Mouse (Mus musculus): ENCODE data around the gene Bax. TPM values are rescaled to one million over a fixed set of nuclear protein-coding genes. Genes with fewer than 3 reads are reported as not detected.

Bax gene
- total and polyA plus RNA-seq, 2 experiments, result 19.5 to 62.0 TPM

DNA sequence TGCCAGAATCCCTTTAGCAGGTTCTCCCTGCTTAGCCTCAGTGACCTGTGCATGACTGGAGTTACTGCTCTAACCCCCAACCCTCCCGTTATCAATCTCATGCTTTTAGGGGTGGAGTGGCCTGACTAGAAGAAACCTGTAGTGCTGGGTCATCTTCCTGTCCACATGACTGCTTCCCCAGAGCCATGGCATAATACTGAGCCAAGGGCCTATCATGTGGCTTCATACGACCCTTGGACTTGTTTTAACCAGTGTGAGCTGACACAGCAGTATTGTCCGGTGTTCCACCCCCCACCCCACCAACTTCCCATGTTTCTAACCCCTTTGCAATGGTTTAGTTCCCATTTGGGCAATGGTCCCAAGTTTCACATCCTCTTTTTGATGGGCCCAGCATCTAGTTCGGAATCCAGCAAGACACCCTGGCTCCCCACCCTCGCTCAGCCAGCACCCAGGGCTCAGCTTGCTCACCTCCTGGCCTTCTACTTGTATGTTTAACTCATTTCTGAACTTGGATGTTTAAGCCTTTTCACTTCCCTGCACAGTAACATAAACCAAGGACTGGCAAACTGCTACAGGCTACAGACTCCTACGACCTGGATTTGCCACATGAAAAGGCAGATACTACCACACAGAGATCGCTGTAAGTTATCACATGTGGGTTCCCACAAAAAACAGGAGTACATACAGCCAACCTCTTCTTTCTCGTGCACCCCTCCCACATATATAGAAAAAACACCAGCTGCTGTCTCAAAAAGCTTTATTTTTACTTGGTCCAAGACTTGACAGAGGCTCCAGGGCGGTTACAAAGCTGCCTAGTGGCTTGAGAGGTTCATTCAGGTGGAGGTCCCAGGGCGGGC, 9.3 kb downstream of the Bax start:
- Histone ChIP-seq H3K4me3 (ENCODE audit: insufficient read depth, low read depth, low read length) (peak overlapping the region; percentile 62), H3K4me1 (ENCODE audit: control insufficient read depth, insufficient read depth, low read length) (peaks cover 14% of the 10 kb centered on the region; the same call in 1 of the 2 replicates), H3K9ac (ENCODE audit: low read depth, low read length) (peak overlapping the region; percentile 85), H3K27me3 (ENCODE audit: control insufficient read depth, insufficient read depth, low read length) (no peaks in the 10 kb centered on the region), H3K36me3 (ENCODE audit: control insufficient read depth, insufficient read depth, low read length) (peaks cover 13% of the 10 kb centered on the region), H3K27ac (replicated peaks; ENCODE audit: insufficient read depth, low read depth, low read length) (peak overlapping the region; percentile 84), H3K79me2 (ENCODE audit: control insufficient read depth, insufficient read depth, low read length) (peaks cover 7% of the 10 kb centered on the region)
- TF ChIP-seq CTCF (IDR thresholded peaks at IDR 0.05; ENCODE audit: low read depth, low read length) (peak; percentile 28; the same call in 1 of the 2 replicates), POLR2A (IDR thresholded peaks at IDR 0.05; ENCODE audit: extremely low read depth, insufficient read depth, low read length) (peak; percentile 41)
- 11% methylated on average over 10 of the region's 10 CpGs for WGBS
- peak; percentile 97 for DNase-seq (ENCODE audit: extremely low read depth, low read depth, low spot score)

DNA sequence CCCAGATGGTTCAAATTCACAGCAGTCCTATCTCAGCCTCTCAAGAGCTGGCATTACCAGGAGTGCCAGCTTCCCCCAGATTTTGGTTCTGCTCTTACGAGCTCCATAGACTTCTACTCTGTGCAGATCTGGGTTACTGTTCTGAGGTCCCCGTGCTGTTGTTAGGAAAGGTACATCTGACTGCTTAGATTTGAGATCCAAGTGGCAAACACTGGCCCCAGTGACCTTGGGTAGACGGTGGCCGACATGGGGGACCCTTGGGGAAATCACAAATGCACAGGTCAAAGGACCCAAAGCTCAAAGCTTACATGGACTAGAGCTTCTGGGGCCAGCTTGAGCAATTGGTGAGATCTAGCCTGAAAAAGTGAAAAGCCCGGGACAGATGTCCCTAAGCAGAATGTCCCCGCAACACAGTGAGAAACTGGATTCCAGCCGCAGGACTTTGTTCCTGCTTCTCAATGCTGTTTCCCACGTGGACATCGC, 9.9 kb downstream of the Bax start:
- peaks cover 11% of the 10 kb centered on the region; the same call in 1 of the 2 replicates for H3K4me1 ChIP-seq (ENCODE audit: control insufficient read depth, insufficient read depth, low read length)
- H3K27ac ChIP-seq (replicated peaks; ENCODE audit: insufficient read depth, low read depth, low read length), result peak overlapping the region; percentile 84
- H3K79me2 ChIP-seq (ENCODE audit: control insufficient read depth, insufficient read depth, low read length), result peaks cover 7% of the 10 kb centered on the region
- no peak; the same call in 1 of the 2 replicates for TF ChIP-seq POLR2A (IDR thresholded peaks at IDR 0.05; ENCODE audit: extremely low read depth, insufficient read depth, low read length)
- no peak for TF ChIP-seq CTCF (IDR thresholded peaks at IDR 0.05; ENCODE audit: low read depth, low read length)
- peak overlapping the region; percentile 33 for H3K9ac ChIP-seq (ENCODE audit: low read depth, low read length)
- WGBS, result 12% methylated on average over 9 of the region's 9 CpGs
- DNase-seq (ENCODE audit: extremely low read depth, low read depth, low spot score), result no peak
- peaks cover 13% of the 10 kb centered on the region for H3K36me3 ChIP-seq (ENCODE audit: control insufficient read depth, insufficient read depth, low read length)
- H3K27me3 ChIP-seq (ENCODE audit: control insufficient read depth, insufficient read depth, low read length), result no peaks in the 10 kb centered on the region
- H3K4me3 ChIP-seq (ENCODE audit: insufficient read depth, low read depth, low read length), result no peak overlapping the region; the same call in 1 of the 2 replicates

DNA sequence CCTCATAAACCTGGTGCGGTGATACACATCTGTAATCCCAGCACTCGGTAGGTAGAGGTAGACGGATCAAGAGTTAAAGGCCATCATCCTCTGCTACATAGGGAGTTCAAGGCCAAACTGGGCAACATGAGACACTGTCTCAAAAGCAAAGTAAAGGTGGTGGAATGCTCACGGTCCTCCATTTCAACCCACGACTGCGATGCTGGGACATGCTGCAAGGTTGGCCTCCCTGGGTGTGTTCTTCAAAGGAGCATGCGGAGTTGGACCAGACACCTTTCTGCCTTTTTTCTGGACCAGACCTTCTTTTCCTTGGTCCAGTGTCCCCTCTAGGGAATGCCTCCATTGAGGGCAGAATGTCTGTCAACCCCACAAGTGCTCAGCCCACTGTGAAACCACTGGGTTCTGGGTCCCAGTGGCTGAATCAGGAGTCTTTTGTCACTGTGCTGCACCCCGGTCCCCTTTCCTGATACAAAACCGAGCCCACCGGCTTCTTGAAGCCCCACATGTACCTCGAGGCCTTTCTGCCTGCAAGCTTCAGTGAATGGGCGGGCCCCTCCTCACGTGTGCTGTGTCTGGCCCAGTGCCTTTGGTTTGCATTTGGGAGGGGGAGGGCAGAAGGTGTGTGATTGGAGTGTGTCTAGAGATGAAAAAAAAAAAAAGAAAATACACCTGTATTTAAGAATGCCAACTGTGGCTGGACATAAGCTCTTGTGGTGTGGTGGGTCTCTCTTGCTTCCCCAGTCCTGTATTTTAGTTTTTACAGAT, 10.6 kb downstream of the Bax start:
- Histone ChIP-seq H3K9ac (ENCODE audit: low read depth, low read length) (peak overlapping the region; percentile 33), H3K79me2 (ENCODE audit: control insufficient read depth, insufficient read depth, low read length) (peaks cover 7% of the 10 kb centered on the region), H3K36me3 (ENCODE audit: control insufficient read depth, insufficient read depth, low read length) (peaks cover 13% of the 10 kb centered on the region), H3K27me3 (ENCODE audit: control insufficient read depth, insufficient read depth, low read length) (no peaks in the 10 kb centered on the region), H3K4me1 (ENCODE audit: control insufficient read depth, insufficient read depth, low read length) (peaks cover 10% of the 10 kb centered on the region; the same call in 1 of the 2 replicates), H3K4me3 (ENCODE audit: insufficient read depth, low read depth, low read length) (no peak overlapping the region), H3K27ac (replicated peaks; ENCODE audit: insufficient read depth, low read depth, low read length) (peak overlapping the region; percentile 84)
- TF ChIP-seq POLR2A (IDR thresholded peaks at IDR 0.05; ENCODE audit: extremely low read depth, insufficient read depth, low read length) (peak; percentile 15; the same call in 1 of the 2 replicates), CTCF (IDR thresholded peaks at IDR 0.05; ENCODE audit: low read depth, low read length) (no peak)
- DNase-seq (ENCODE audit: extremely low read depth, low read depth, low spot score), result peak; percentile 47
- 58% methylated on average over 13 of the region's 13 CpGs for WGBS

DNA sequence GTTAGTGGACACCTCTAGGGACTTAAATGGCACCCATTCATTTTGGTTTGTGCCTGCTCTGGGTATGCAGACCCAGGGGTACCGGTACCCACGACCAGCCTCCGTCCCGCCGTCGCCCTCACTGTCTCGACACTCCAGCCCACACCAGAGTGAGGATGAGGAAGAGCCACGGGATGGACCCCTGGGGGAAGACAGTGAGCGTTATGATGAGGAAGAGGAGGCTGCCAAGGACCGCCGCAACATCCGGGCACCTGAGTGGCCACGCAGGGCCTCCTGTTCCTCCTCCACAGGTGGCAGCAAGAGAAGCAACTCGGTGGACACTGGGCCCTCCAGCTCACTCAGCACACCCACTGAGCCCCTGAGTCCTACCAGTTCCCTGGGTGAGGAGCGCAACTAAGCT, 11.7 kb downstream of the Bax start:
- Histone ChIP-seq H3K4me3 (ENCODE audit: insufficient read depth, low read depth, low read length) (no peak overlapping the region), H3K79me2 (ENCODE audit: control insufficient read depth, insufficient read depth, low read length) (peaks cover 7% of the 10 kb centered on the region), H3K27ac (replicated peaks; ENCODE audit: insufficient read depth, low read depth, low read length) (no peak overlapping the region), H3K27me3 (ENCODE audit: control insufficient read depth, insufficient read depth, low read length) (no peaks in the 10 kb centered on the region), H3K9ac (ENCODE audit: low read depth, low read length) (no peak overlapping the region), H3K4me1 (ENCODE audit: control insufficient read depth, insufficient read depth, low read length) (peaks cover 7% of the 10 kb centered on the region; the same call in 1 of the 2 replicates), H3K36me3 (ENCODE audit: control insufficient read depth, insufficient read depth, low read length) (peaks cover 13% of the 10 kb centered on the region)
- WGBS, result 92% methylated on average over 15 of the region's 15 CpGs
- TF ChIP-seq CTCF (IDR thresholded peaks at IDR 0.05; ENCODE audit: low read depth, low read length) (no peak), POLR2A (IDR thresholded peaks at IDR 0.05; ENCODE audit: extremely low read depth, insufficient read depth, low read length) (no peak)
- no peak for DNase-seq (ENCODE audit: extremely low read depth, low read depth, low spot score)

DNA sequence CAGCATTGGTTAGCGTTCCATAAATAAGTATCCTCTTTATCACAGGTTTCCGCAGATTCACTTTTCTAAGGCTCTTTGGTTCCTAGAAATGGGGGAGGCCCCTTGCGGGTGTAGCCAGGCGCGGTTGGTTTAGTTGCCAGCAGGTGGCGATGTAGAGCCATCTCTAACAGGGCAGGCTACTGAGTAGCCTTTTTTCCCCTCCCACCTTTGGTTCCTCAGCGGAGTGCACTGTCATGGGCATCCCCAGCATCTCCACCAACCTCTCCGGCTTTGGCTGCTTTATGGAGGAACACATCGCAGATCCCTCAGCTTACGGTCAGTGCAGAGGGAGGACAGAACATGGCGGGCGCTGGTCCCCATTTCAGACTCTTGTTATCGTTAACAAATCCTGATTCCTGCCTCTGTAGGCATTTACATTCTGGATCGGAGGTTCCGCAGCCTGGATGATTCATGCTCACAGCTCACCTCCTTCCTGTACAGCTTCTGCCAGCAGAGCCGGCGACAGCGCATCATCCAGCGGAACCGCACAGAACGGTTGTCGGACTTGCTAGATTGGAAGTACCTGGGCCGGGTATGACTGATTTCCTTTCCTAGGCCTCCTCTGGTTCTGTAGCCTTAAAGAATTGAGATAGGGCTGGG, 15.2 kb downstream of the Bax start:
- Histone ChIP-seq H3K79me2 (ENCODE audit: control insufficient read depth, insufficient read depth, low read length) (no peaks in the 10 kb centered on the region), H3K4me1 (ENCODE audit: control insufficient read depth, insufficient read depth, low read length) (peaks cover 5% of the 10 kb centered on the region; the same call in 1 of the 2 replicates), H3K27ac (replicated peaks; ENCODE audit: insufficient read depth, low read depth, low read length) (no peak overlapping the region), H3K4me3 (ENCODE audit: insufficient read depth, low read depth, low read length) (no peak overlapping the region), H3K9ac (ENCODE audit: low read depth, low read length) (no peak overlapping the region), H3K27me3 (ENCODE audit: control insufficient read depth, insufficient read depth, low read length) (no peaks in the 10 kb centered on the region), H3K36me3 (ENCODE audit: control insufficient read depth, insufficient read depth, low read length) (no peaks in the 10 kb centered on the region)
- DNase-seq (ENCODE audit: extremely low read depth, low read depth, low spot score), result peak; percentile 36
- WGBS, result 59% methylated on average over 23 of the region's 23 CpGs
- no peak for TF ChIP-seq POLR2A (IDR thresholded peaks at IDR 0.05; ENCODE audit: extremely low read depth, insufficient read depth, low read length)
- peak; percentile 91 for TF ChIP-seq CTCF (IDR thresholded peaks at IDR 0.05; ENCODE audit: low read depth, low read length)

All from liver, adult 2 months (tissue).